In genomic region chr5:142409169-142409568, GRCm38 (mm10) we compare ENCODE assay signal across 18 mouse cellular contexts.
"Had no signal": no experiment of that assay in that cellular context is flagged by ENCODE, and none has a peak within 500 bp of the region (broad histone marks: within the 10 kb centered on the region; RNA-seq: fewer than 3 reads in every experiment).

No protein-coding gene starts in this region.

- DNase-seq: lung, adult 2 months; lung, postnatal 14 days; lung, postnatal 36 days; midbrain, embryonic 14.5 days; right cerebral cortex, postnatal 14 days; thymus, adult 2 months; thymus, postnatal 25 days; thymus, postnatal 4 days had no signal

- H3K4me3 ChIP-seq: lung, embryonic 15.5 days; megakaryocyte, embryonic 14.5 days; midbrain, embryonic 12.5 days; myocyte; neural tube, embryonic 12.5 days; stomach, embryonic 15.5 days had no signal

- H3K4me2 ChIP-seq: lung, embryonic 15.5 days; midbrain, embryonic 12.5 days; neural tube, embryonic 12.5 days; stomach, embryonic 15.5 days had no signal

- H3K9me3 ChIP-seq: lung, embryonic 15.5 days; megakaryocyte, embryonic 14.5 days; midbrain, embryonic 12.5 days; neural tube, embryonic 12.5 days; stomach, embryonic 15.5 days had no signal

- ATAC-seq: lung, postnatal 0 days; midbrain, embryonic 16.5 days had no signal

- H3K27ac ChIP-seq: lung, embryonic 15.5 days; macrophage; neural tube, embryonic 12.5 days; stomach, embryonic 15.5 days; stomach, postnatal 0 days had no signal

- H3K9ac ChIP-seq: lung, embryonic 15.5 days; neural tube, embryonic 12.5 days; stomach, embryonic 15.5 days had no signal

- H3K36me3 ChIP-seq: lung, embryonic 15.5 days; stomach, embryonic 15.5 days had no signal

- H3K27me3 ChIP-seq: lung, embryonic 15.5 days; megakaryocyte, embryonic 14.5 days; midbrain, embryonic 12.5 days; neural tube, embryonic 12.5 days; stomach, embryonic 15.5 days had no signal
